Mouse (Mus musculus) liver, embryonic 14.5 days (tissue): ENCODE results near the gene 4931406P16Rik. TPM values are rescaled to one million over a fixed set of nuclear protein-coding genes. Genes with fewer than 3 reads are reported as not detected.
"Not testable (repeated sequence)": the region's sequence is repeated elsewhere in the genome, so short reads cannot be mapped to it uniquely, and the experiment has no call there.

ENCODE experiments used
- ATAC-seq: fragments of 200-750 bp; cut with Nextera tagmentation; 2 replicates; pipeline ENCODE4 v1.8.0; 2017; ENCODE audit warnings: moderate number of reproducible peaks, mild to moderate bottlenecking, moderate library complexity; ENCODE audit not compliant: insufficient read depth
- DNase-seq, 3 experiments: peaks; one replicate each; pipeline ENCODE4 v3.0.0-alpha.2; 2012 to 2013; ENCODE audit warnings: low read depth in 3 of 3, low spot score in 3 of 3
- H3K27ac ChIP-seq: fragments of 300-500 bp; sonication (generic); 2 replicates; pipeline ENCODE4 v1.5.1; 2014; ENCODE audit warnings: moderate library complexity, mild to moderate bottlenecking, control low read depth, inconsistent platforms
- H3K27me3 ChIP-seq: fragments of 300-500 bp; sonication (generic); 2 replicates; pipeline ENCODE4 v1.6.1; 2014; ENCODE audit warnings: mild to moderate bottlenecking, low read length, moderate library complexity; ENCODE audit not compliant: control insufficient read depth, insufficient read depth
- H3K36me3 ChIP-seq: fragments of 300-500 bp; sonication (generic); replicated peaks from 2 replicates; pipeline ENCODE4 v1.6.1; 2014; ENCODE audit warnings: low read depth; ENCODE audit not compliant: control insufficient read depth, insufficient read depth
- H3K4me1 ChIP-seq, 2 experiments: fragments of 200-500 bp in 1 of 2; fragments of 300-500 bp in 1 of 2; sonication (generic) in 1 of 2; replicated peaks; 2 replicates each; pipeline ENCODE4 v1.6.1; 2012 to 2014; ENCODE audit warnings: antibody characterized with exemption in 1 of 2, inconsistent platforms in 1 of 2, low read length in 1 of 2; ENCODE audit not compliant: control insufficient read depth in 2 of 2, insufficient read depth in 2 of 2
- H3K4me2 ChIP-seq: fragments of 300-500 bp; sonication (generic); 2 replicates; pipeline ENCODE4 v1.6.1; 2014; ENCODE audit warnings: low read depth, mild to moderate bottlenecking, control low read depth, moderate library complexity
- H3K4me3 ChIP-seq, 2 experiments: fragments of 200-500 bp in 1 of 2; fragments of 300-500 bp in 1 of 2; sonication (generic) in 1 of 2; 2 replicates each; pipeline ENCODE4 v1.5.1; 2012 to 2014; ENCODE audit warnings: low read depth in 2 of 2, low read length in 2 of 2, mild to moderate bottlenecking in 2 of 2, control low read depth in 1 of 2, inconsistent platforms in 1 of 2, moderate library complexity in 1 of 2; ENCODE audit not compliant: insufficient read depth in 1 of 2
- H3K9ac ChIP-seq: fragments of 300-500 bp; sonication (generic); replicated peaks from 2 replicates; pipeline ENCODE4 v1.6.1; 2014; ENCODE audit warnings: mild to moderate bottlenecking, control low read depth, moderate library complexity
- H3K9me3 ChIP-seq: fragments of 300-500 bp; sonication (generic); 2 replicates; pipeline ENCODE4 v1.6.1; 2016; ENCODE audit warnings: low read length, mixed read lengths; ENCODE audit not compliant: control insufficient read depth
- CTCF ChIP-seq: IDR thresholded peaks from 2 replicates; pipeline ENCODE4 v1.5.1; 2016; ENCODE audit warnings: antibody characterized with exemption, low read depth, control low read depth
- EP300 ChIP-seq: IDR thresholded peaks from 2 replicates; pipeline ENCODE4 v1.6.1; 2016; ENCODE audit warnings: antibody characterized with exemption, low read depth
- WGBS: fragments of 180-500 bp; shearing (Covaris S2); extraction: QIAGEN DNeasy Blood & Tissue Kit; methylation state at CpG from one replicate; pipeline ENCODE4 v1.1.7; 2014; ENCODE audit not compliant: insufficient replicate concordance; 5-methylcytosine and 5-hydroxymethylcytosine counted together
- polyA plus RNA-seq, 2 experiments: library from polyadenylated mRNA; depleted of rRNA in 1 of 2; stranded (reverse) in 1 of 2; unstranded in 1 of 2; fragments of >200 nt; fragmentation: Nextera tagmentation in 1 of 2; extraction: Ambion mirVana in 1 of 2; gene quantifications; 2 replicates each; pipeline versions ENCODE4 v1.2.1 to v1.2.3; 2012 to 2014

Gene 4931406P16Rik
- polyA plus RNA-seq, 2 experiments = 10.1 to 13.9 TPM

DNA sequence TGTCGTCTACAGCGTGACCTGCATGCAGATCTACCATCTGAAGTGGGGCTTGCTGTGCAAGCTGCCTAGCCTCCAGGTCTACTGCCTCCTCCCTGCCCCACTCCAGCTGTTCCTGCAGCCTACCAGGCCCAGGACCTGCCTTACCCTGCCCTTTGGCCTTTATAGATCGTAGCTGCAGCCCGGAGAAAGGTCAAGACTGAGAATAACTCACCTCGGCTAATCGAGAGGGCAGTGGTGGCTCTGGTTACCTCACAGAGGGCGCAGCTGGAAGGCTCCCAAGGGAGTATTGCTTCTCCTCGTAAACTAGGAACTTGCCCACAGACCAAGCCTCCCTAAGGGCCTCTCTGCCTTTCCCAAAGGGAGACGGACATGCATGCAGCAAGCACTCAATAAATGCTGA is 97.9 kb downstream of the 4931406P16Rik start:
- H3K4me1 ChIP-seq = no peaks in the 10 kb centered on the region
- H3K36me3 ChIP-seq = peaks cover 20% of the 10 kb centered on the region
- H3K27ac ChIP-seq = no peak overlapping the region
- H3K27me3 ChIP-seq = no peaks in the 10 kb centered on the region
- no peak overlapping the region for H3K9ac ChIP-seq
- WGBS = 65% methylated on average over 9 of the region's 9 CpGs
- no peak overlapping the region for H3K4me2 ChIP-seq
- ATAC-seq (no peak), DNase-seq (no peak)
- TF ChIP-seq CTCF (0 out of 2 replicates have a peak, but pooled peaks have one; percentile 5), EP300 (no peak)
- H3K4me3 ChIP-seq = no peak overlapping the region
- no peaks in the 10 kb centered on the region for H3K9me3 ChIP-seq

- H3K9ac ChIP-seq = no peak overlapping the region
- H3K36me3 ChIP-seq = peaks cover 21% of the 10 kb centered on the region
- no peak overlapping the region for H3K4me2 ChIP-seq
- H3K9me3 ChIP-seq = no peaks in the 10 kb centered on the region
- WGBS = 78% methylated on average over 8 of the region's 8 CpGs
- no peaks in the 10 kb centered on the region for H3K4me1 ChIP-seq
- no peak overlapping the region for H3K27ac ChIP-seq
- H3K27me3 ChIP-seq = no peaks in the 10 kb centered on the region
- TF ChIP-seq EP300 = no peak
- no peak for TF ChIP-seq CTCF
- H3K4me3 ChIP-seq = no peak overlapping the region
- ATAC-seq = no peak
- DNase-seq = no peak
Observed at GRCm38 (mm10) chr7:34214644-34215043, 98.7 kb downstream of the 4931406P16Rik start.

DNA sequence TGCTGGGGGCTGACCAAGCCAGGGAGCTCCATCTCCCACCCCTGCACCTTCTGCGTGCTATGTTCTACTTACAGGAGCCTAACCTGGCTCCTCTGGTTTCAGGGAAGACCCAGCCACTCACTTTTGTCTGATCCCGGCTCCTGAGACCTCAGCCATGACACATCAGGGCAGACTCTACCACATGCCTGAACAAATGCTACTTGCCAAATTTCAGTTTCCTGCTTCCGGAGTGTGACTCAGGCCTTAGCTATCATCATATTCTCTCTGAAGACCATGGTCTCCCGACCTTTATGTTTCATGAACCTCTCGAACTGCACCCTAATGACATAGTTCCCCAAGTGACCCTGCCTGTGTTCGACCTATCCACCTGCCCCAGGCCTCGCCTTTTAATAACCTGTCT is 100.1 kb downstream of the 4931406P16Rik start:
- no peaks in the 10 kb centered on the region for H3K4me1 ChIP-seq
- H3K9me3 ChIP-seq = no peaks in the 10 kb centered on the region
- H3K36me3 ChIP-seq = peaks cover 19% of the 10 kb centered on the region
- H3K9ac ChIP-seq = no peak overlapping the region
- WGBS = 71% methylated on average over 7 of the region's 7 CpGs
- DNase-seq = no peak
- no peak overlapping the region for H3K4me3 ChIP-seq
- no peak for TF ChIP-seq EP300
- no peak overlapping the region for H3K27ac ChIP-seq
- ATAC-seq = no peak
- no peak overlapping the region for H3K4me2 ChIP-seq
- H3K27me3 ChIP-seq = no peaks in the 10 kb centered on the region

GRCm38 (mm10) chr7:34208027-34208745 is 105.2 kb downstream of the 4931406P16Rik start:
- H3K4me2 ChIP-seq = no peak overlapping the region
- H3K27me3 ChIP-seq = no peaks in the 10 kb centered on the region
- DNase-seq = no peak
- no peak overlapping the region for H3K4me3 ChIP-seq
- no peak overlapping the region for H3K27ac ChIP-seq
- H3K9me3 ChIP-seq = no peaks in the 10 kb centered on the region
- TF ChIP-seq EP300 = no peak
- peak; percentile 53 for TF ChIP-seq CTCF
- H3K36me3 ChIP-seq = peaks cover 34% of the 10 kb centered on the region
- no peaks in the 10 kb centered on the region for H3K4me1 ChIP-seq
- 79% methylated on average over 9 of the region's 9 CpGs for WGBS
- H3K9ac ChIP-seq = no peak overlapping the region
- no peak for ATAC-seq

DNA sequence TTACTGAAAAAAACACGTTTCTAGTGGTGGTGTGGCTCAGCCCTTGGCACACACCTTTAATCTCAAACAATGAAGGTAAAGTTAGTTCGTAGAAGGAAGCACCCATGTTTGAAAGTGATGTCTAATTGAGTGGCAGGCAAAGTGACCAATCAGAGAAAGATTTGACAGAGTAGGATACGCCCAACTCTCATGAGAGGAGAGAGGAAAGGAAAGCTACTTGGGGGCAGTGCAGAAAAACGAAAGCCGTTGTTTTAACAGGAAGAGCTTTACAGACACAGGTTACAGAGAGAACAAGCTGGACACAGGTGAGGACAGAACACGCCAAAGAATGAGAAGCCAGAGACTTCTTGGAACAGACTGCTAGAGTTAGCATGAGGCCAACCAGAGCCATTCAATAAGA is 107.0 kb downstream of the 4931406P16Rik start:
- TF ChIP-seq CTCF (no peak), EP300 (no peak)
- no peak overlapping the region for H3K27ac ChIP-seq
- DNase-seq = no peak
- no peaks in the 10 kb centered on the region for H3K4me1 ChIP-seq
- 73% methylated on average over 6 of the region's 6 CpGs for WGBS
- H3K4me2 ChIP-seq = no peak overlapping the region
- no peaks in the 10 kb centered on the region for H3K9me3 ChIP-seq
- peaks cover 36% of the 10 kb centered on the region for H3K36me3 ChIP-seq
- no peak overlapping the region for H3K9ac ChIP-seq
- ATAC-seq = no peak
- no peak overlapping the region for H3K4me3 ChIP-seq
- H3K27me3 ChIP-seq = no peaks in the 10 kb centered on the region

DNA sequence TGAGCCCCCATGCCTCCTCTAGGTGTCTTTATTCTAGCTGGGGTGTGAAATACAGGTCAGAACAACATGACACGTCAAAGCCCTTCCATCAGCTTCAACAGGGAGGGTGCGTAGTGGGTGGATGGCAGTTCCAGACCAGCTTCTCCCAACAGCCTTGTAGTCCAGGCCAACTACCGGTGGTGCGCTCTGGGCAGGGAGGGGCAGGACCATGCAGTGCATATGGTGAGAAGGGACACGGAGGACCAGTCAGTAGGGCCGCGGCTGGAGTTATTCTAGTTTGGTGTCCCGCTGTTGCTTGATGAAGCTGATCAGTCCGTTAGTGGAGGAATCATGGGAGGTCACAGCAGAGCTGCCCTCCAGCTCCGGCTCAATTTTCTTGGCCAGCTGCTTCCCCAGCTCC is 111.2 kb downstream of the 4931406P16Rik start:
- H3K27ac ChIP-seq, H3K9ac ChIP-seq, H3K4me3 ChIP-seq, H3K4me1 ChIP-seq, H3K4me2 ChIP-seq, H3K9me3 ChIP-seq, H3K27me3 ChIP-seq, ATAC-seq, DNase-seq: not testable (repeated sequence)
- 76% methylated on average over 10 of the region's 10 CpGs for WGBS
- H3K36me3 ChIP-seq = peaks cover 24% of the 10 kb centered on the region
